Mouse (Mus musculus) urinary bladder, postnatal 14 days (tissue): ENCODE results near the gene Sfxn2.

ENCODE experiments used
- DNase-seq: peaks from one replicate; pipeline ENCODE4 v3.0.0; 2021; ENCODE audit warnings: low spot score

Gene Sfxn2

GRCm38 (mm10) chr19:46572951-46573937 is at the start of gene Sfxn2, which contains the start of gene Arl3:
Gene Sfxn2 (plus strand): TSS chr19:46573365.
Gene Arl3 (minus strand): TSS chr19:46573198.
- peak; percentile 96 for DNase-seq

GRCm38 (mm10) chr19:46523480-46524151 is 49.5 kb upstream of the Sfxn2 start:
- peak; percentile 69 for DNase-seq

- DNase-seq, result no peak
Observed at GRCm38 (mm10) chr19:46524152-46524544, 49.0 kb upstream of the Sfxn2 start.

- peak; percentile 70 for DNase-seq
Observed at GRCm38 (mm10) chr19:46524601-46525321, 48.4 kb upstream of the Sfxn2 start.

- DNase-seq, result no peak
Observed at GRCm38 (mm10) chr19:46525691-46526631, 47.2 kb upstream of the Sfxn2 start.

DNA sequence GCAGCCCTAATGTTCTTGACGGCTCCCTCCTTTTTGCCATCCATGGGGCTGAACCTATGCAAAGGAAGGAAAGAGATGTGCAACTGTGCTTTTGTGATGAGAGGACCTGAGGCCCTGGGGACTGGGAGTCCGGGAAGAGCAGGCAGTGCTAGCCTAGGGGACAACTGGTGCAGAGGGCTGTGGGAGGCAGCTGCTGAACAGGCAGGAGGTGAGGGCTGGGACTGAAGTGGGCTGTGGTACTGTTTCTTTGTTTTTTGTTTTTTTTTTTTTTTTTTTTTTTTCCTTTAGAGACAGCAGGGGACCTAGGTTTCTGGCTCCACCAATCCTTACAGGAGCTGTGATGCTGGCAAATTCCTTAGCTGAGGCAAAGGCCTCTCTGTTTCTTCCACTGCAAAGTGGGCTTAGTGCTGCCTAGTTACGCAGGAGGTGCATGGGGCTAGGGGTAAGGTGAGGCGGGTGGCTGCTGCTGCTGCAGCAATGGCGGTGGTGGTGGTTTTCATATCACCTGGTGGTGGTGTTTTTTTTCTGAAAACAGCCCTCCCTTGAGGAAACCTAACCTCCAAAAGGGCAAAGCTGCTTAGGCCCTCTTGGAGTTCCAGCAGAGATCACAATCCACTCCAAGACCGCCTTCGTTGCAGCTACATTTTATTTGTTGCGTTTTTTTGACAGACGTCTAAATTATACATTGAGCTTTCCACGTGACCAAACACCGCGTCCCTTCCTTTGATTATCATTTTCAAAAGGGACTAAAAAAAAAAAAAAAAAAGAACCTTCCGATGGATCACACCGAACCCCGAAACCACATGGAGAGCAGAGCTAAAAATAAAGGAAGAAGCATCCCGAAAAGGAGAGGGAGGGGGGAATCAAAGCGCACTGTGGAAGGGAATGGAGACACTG is 45.3 kb upstream of the Sfxn2 start:
- no peak for DNase-seq

DNA sequence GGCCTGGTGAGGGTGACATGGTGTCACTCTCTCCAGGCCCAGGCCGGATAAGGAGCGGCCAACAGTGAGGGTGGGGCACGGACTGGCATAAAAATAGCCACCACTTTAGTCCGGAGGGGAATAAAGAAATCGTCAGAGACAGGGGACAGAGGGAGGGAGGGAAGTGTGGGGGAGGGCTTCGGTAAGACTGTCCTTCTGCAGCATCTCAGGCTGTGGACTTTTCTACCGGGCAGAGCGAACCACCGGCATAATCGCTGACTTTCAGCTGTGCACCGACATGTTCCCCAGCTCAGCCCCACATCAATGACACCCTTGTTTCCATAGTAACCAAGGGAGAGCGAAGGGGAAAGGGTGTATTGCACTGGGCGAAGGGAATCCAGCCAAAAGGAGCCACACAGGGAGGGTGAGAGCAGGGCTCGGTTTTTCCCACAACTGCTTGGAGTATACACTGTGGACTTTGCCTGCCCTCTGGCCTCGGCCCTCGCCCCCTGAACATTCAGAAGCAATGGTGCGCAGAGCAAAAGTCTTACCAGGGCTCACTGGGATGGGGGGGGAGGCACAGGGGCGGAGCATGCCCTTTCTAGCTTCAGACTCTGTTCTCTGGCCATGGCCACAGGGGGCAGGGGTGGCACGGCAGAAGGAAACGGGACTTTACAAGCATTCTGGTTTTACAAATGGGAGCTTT is 44.5 kb upstream of the Sfxn2 start:
- DNase-seq, result peak; percentile 55

DNA sequence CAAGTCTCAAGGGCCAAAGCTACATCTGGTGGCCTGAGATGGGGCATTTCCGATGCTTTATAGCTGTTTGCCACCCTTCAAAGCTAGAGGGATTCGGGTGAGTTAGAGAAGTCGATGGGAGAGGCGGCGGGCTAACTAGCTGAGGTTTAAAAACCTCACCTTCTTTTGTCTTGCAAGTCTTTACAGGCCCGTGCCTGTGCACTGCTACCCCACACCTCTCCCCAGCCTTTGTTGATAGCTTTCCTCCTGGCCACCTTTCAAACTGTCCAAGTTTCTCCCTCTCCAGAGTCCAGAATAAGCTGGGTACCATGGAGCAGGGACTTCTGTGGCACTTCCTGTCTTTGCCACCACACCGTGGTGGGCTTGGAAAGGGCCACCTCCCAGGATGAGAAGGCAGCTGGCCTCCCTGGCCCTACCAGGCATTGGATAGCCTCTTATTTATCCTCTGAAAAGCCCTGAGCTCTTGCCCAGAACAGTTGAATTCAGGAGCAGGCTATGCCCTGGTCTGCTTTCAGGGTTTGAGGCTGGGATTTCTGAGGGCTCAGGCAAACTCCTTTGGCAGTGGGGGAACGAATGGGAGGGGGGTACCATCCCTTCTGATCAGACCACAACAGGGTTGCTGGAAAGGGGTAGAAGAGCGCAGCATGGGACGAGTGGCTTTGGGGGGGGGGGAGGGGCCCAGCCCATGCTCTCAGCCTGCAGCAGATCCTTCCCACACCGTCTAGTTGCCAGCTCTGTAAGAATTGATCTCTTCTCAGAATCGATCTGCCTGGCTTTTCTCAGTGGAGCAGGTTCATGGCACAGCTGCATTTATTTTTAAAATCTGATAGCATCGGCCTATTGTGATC is 43.3 kb upstream of the Sfxn2 start:
- peak; percentile 61 for DNase-seq

DNA sequence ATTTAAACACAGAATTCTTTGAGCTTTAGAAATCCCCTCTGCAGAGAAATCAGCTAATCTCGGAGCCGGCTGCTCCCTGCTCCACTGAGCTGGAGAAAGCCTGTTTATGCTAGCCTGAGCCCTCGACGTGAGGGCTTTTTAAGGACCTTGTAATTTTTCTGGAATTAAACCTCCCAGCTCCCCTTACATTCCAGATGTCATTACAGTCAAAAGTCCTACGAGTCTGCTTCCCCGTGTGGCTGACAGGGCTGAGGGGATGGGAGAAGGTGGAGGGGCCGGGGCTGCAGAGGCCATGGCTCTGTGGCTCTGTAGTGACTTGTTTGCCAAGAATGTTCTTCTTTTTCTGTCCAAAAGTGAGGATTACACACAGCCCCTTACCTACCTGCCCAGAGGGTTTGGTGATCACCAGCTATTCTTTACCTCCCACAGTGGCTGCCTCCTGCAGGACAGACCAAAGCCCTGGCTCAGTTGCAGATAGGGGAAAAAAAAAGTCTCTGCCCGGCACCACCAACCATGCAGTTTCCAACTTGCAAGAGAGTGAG is 42.6 kb upstream of the Sfxn2 start:
- DNase-seq, result no peak

GRCm38 (mm10) chr19:46531071-46532030 is 41.8 kb upstream of the Sfxn2 start:
- no peak for DNase-seq

GRCm38 (mm10) chr19:46532031-46532688 is 41.0 kb upstream of the Sfxn2 start:
- DNase-seq, result peak; percentile 60

GRCm38 (mm10) chr19:46533066-46533465 is 40.1 kb upstream of the Sfxn2 start:
- no peak for DNase-seq

DNA sequence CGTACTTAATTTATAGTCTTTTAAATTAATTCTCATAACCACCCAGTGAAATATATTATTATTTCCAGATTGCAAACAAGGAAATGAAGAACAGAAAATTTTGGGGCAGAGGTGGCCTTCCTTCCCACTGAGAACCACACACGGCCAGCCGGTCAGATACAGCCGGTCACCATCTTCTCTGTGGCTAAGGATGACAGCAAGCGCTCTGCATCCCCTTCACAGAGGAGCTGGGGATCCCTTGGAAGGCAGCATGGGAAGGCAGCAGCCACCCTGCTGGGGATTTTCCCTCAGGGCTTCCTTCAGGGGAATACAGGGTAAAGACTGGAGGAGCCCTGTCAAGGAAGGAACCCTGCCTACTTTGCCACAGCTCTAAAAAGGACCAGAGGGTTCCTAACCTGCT is 39.6 kb upstream of the Sfxn2 start:
- DNase-seq, result no peak

- DNase-seq, result no peak
Observed at GRCm38 (mm10) chr19:46534542-46535098, 38.5 kb upstream of the Sfxn2 start.

DNA sequence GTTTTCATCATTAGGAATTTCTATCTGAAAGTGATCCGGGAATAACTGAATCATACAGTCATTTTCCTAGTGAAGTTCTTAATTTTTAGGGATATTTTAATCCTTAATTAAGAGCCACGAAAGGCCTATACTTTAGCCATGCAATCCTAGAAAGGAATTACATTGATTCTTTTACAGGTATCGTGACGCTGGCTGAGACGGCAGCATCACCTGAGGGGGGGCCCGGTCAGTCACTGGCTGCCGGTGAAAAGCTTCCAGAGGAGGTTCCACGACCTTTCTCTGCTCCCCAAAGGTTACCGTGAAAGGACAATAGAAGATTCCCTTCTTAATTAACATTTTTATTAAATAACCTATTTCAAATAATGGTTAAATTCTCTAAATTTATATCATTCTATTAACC is 35.8 kb upstream of the Sfxn2 start:
- DNase-seq, result no peak

DNA sequence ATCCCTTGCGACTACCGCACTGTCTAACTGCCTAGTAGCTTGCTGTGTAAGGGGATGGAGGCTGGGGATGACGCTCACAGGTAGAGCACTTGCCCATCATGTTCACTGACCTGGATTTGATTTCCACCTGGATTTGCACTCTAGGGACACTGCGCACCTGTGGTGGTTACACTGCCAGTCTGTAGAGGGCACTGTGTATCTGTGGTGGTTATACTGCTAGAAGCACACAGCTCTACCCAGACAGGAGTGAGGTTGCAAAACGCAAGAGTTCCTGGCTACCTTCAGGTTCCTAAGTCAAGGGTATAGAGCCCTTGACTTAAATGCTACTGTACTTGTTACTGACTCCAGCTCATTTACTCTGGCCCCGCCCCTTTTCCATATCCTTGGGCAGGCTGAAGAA is 35.0 kb upstream of the Sfxn2 start:
- DNase-seq, result no peak
